Mouse (Mus musculus) midbrain, embryonic 15.5 days (tissue): ENCODE results near the gene Trcg1. TPM values are rescaled to one million over a fixed set of nuclear protein-coding genes. Genes with fewer than 3 reads are reported as not detected.

Source experiments
- ATAC-seq: fragments of 200-750 bp; cut with Nextera tagmentation; replicated peaks from 2 replicates; pipeline ENCODE4 v1.8.0; 2017; ENCODE audit warnings: moderate TSS enrichment
- H3K27ac ChIP-seq: fragments of 300-500 bp; sonication (generic); 2 replicates; pipeline ENCODE4 v1.5.1; 2015; ENCODE audit warnings: mild to moderate bottlenecking, inconsistent platforms
- H3K27me3 ChIP-seq: fragments of 300-500 bp; sonication (generic); replicated peaks from 2 replicates; pipeline ENCODE4 v1.6.1; 2015; ENCODE audit warnings: inconsistent platforms
- H3K36me3 ChIP-seq: fragments of 300-500 bp; sonication (generic); replicated peaks from 2 replicates; pipeline ENCODE4 v1.6.1; 2015; ENCODE audit warnings: inconsistent platforms
- H3K4me1 ChIP-seq: fragments of 300-500 bp; sonication (generic); 2 replicates; pipeline ENCODE4 v1.6.1; 2015; ENCODE audit warnings: inconsistent platforms
- H3K4me2 ChIP-seq: fragments of 300-500 bp; sonication (generic); 2 replicates; pipeline ENCODE4 v1.6.1; 2015; ENCODE audit warnings: inconsistent platforms, mild to moderate bottlenecking, moderate library complexity
- H3K4me3 ChIP-seq: fragments of 300-500 bp; sonication (generic); 2 replicates; pipeline ENCODE4 v1.5.1; 2015; ENCODE audit warnings: mild to moderate bottlenecking, inconsistent platforms
- H3K9ac ChIP-seq: fragments of 300-500 bp; sonication (generic); 2 replicates; pipeline ENCODE4 v1.6.1; 2015; ENCODE audit warnings: mild to moderate bottlenecking, inconsistent platforms
- H3K9me3 ChIP-seq: fragments of 300-500 bp; sonication (generic); 2 replicates; pipeline ENCODE4 v1.6.1; 2016; ENCODE audit warnings: inconsistent platforms
- WGBS: fragments of 180-500 bp; shearing (Covaris S2); methylation state at CpG from one replicate; pipeline ENCODE4 v1.1.7; 2015; ENCODE audit warnings: mixed read lengths; 5-methylcytosine and 5-hydroxymethylcytosine counted together
- polyA plus RNA-seq: library from polyadenylated mRNA; unstranded; fragments of >200 nt; fragmentation: Nextera tagmentation; extraction: Ambion mirVana; gene quantifications from 2 replicates; pipeline ENCODE4 v1.2.1, GENCODE M21; 2015

The Trcg1 gene
- polyA plus RNA-seq, 1 experiment from 2014 or later = not detected

- no peak for ATAC-seq
- H3K9ac ChIP-seq = no peak overlapping the region
- no peaks in the 10 kb centered on the region for H3K27me3 ChIP-seq
- H3K9me3 ChIP-seq = no peaks in the 10 kb centered on the region
- no peak overlapping the region for H3K4me3 ChIP-seq
- H3K4me1 ChIP-seq = no peaks in the 10 kb centered on the region
- no peak overlapping the region for H3K4me2 ChIP-seq
- WGBS = 88% methylated on average over 2 of the region's 2 CpGs
- H3K27ac ChIP-seq = no peak overlapping the region
- H3K36me3 ChIP-seq = no peaks in the 10 kb centered on the region
Observed at GRCm38 (mm10) chr9:57238220-57238619, 1.9 kb downstream of the Trcg1 start.

GRCm38 (mm10) chr9:57241111-57241510, 4.8 kb downstream of the Trcg1 start:
- no peak overlapping the region for H3K27ac ChIP-seq
- no peak overlapping the region for H3K4me3 ChIP-seq
- H3K4me1 ChIP-seq = peaks cover 7% of the 10 kb centered on the region; the same call in 1 of the 2 replicates
- no peak overlapping the region for H3K4me2 ChIP-seq
- WGBS = 84% methylated on average over 5 of the region's 5 CpGs
- no peaks in the 10 kb centered on the region for H3K9me3 ChIP-seq
- H3K36me3 ChIP-seq = no peaks in the 10 kb centered on the region
- no peak for ATAC-seq
- H3K9ac ChIP-seq = no peak overlapping the region
- H3K27me3 ChIP-seq = no peaks in the 10 kb centered on the region

GRCm38 (mm10) chr9:57242916-57243315, 6.6 kb downstream of the Trcg1 start:
- H3K4me3 ChIP-seq = no peak overlapping the region
- no peaks in the 10 kb centered on the region for H3K27me3 ChIP-seq
- peaks cover 7% of the 10 kb centered on the region; the same call in 1 of the 2 replicates for H3K4me1 ChIP-seq
- no peak overlapping the region for H3K9ac ChIP-seq
- ATAC-seq = no peak
- H3K9me3 ChIP-seq = no peaks in the 10 kb centered on the region
- WGBS = 26% methylated on average over 5 of the region's 5 CpGs
- no peaks in the 10 kb centered on the region for H3K36me3 ChIP-seq
- H3K27ac ChIP-seq = no peak overlapping the region
- no peak overlapping the region for H3K4me2 ChIP-seq

- H3K27me3 ChIP-seq = no peaks in the 10 kb centered on the region
- no peaks in the 10 kb centered on the region for H3K9me3 ChIP-seq
- no peak overlapping the region for H3K4me3 ChIP-seq
- no peak overlapping the region for H3K4me2 ChIP-seq
- WGBS = 32% methylated on average over 7 of the region's 7 CpGs
- no peaks in the 10 kb centered on the region for H3K36me3 ChIP-seq
- peaks cover 7% of the 10 kb centered on the region; the same call in 1 of the 2 replicates for H3K4me1 ChIP-seq
- no peak overlapping the region for H3K27ac ChIP-seq
- no peak overlapping the region for H3K9ac ChIP-seq
- ATAC-seq = no peak
Observed at GRCm38 (mm10) chr9:57244106-57244685, 7.8 kb downstream of the Trcg1 start.

GRCm38 (mm10) chr9:57246482-57246881, 10.1 kb downstream of the Trcg1 start:
- WGBS = 89% methylated on average over 5 of the region's 5 CpGs

GRCm38 (mm10) chr9:57247201-57247671, 10.9 kb downstream of the Trcg1 start:
- 71% methylated on average over 8 of the region's 8 CpGs for WGBS

More at GRCm38 (mm10) chr9:57246482-57246881, 10.1 kb downstream of the Trcg1 start:
- Histone ChIP-seq H3K4me2 (no peak overlapping the region), H3K4me3 (no peak overlapping the region), H3K27ac (no peak overlapping the region), H3K27me3 (no peaks in the 10 kb centered on the region), H3K4me1 (peaks cover 7% of the 10 kb centered on the region; the same call in 1 of the 2 replicates), H3K9ac (no peak overlapping the region), H3K36me3 (no peaks in the 10 kb centered on the region), H3K9me3 (no peaks in the 10 kb centered on the region)
- ATAC-seq = no peak

GRCm38 (mm10) chr9:57248030-57248942, 11.9 kb downstream of the Trcg1 start:
- no peaks in the 10 kb centered on the region for H3K36me3 ChIP-seq
- no peak overlapping the region for H3K4me3 ChIP-seq
- WGBS = 79% methylated on average over 7 of the region's 7 CpGs
- H3K27ac ChIP-seq = no peak overlapping the region
- no peaks in the 10 kb centered on the region for H3K9me3 ChIP-seq
- no peaks in the 10 kb centered on the region for H3K27me3 ChIP-seq
- peaks cover 7% of the 10 kb centered on the region; the same call in 1 of the 2 replicates for H3K4me1 ChIP-seq
- no peak for ATAC-seq
- no peak overlapping the region for H3K4me2 ChIP-seq
- no peak overlapping the region for H3K9ac ChIP-seq

More at GRCm38 (mm10) chr9:57247201-57247671, 10.9 kb downstream of the Trcg1 start:
- Histone ChIP-seq H3K4me1 (peaks cover 7% of the 10 kb centered on the region; the same call in 1 of the 2 replicates), H3K9me3 (no peaks in the 10 kb centered on the region), H3K27ac (no peak overlapping the region), H3K27me3 (no peaks in the 10 kb centered on the region), H3K4me2 (no peak overlapping the region), H3K9ac (no peak overlapping the region), H3K4me3 (no peak overlapping the region), H3K36me3 (no peaks in the 10 kb centered on the region)
- ATAC-seq = no peak

- Histone ChIP-seq H3K4me3 (no peak overlapping the region), H3K27me3 (no peaks in the 10 kb centered on the region), H3K36me3 (no peaks in the 10 kb centered on the region), H3K9ac (no peak overlapping the region), H3K9me3 (no peaks in the 10 kb centered on the region), H3K4me1 (no peaks in the 10 kb centered on the region), H3K27ac (no peak overlapping the region), H3K4me2 (no peak overlapping the region)
- ATAC-seq = no peak
- 93% methylated on average over 4 of the region's 4 CpGs for WGBS
Observed at GRCm38 (mm10) chr9:57250026-57250425, 13.7 kb downstream of the Trcg1 start.

- no peak overlapping the region for H3K4me2 ChIP-seq
- ATAC-seq = no peak
- H3K9me3 ChIP-seq = no peaks in the 10 kb centered on the region
- no peak overlapping the region for H3K9ac ChIP-seq
- H3K27ac ChIP-seq = no peak overlapping the region
- 92% methylated on average over 2 of the region's 2 CpGs for WGBS
- H3K36me3 ChIP-seq = no peaks in the 10 kb centered on the region
- H3K27me3 ChIP-seq = no peaks in the 10 kb centered on the region
- no peak overlapping the region for H3K4me3 ChIP-seq
- no peaks in the 10 kb centered on the region for H3K4me1 ChIP-seq
Observed at GRCm38 (mm10) chr9:57251139-57251538, 14.8 kb downstream of the Trcg1 start.

- no peak overlapping the region for H3K27ac ChIP-seq
- WGBS = 85% methylated on average over 7 of the region's 7 CpGs
- H3K9ac ChIP-seq = no peak overlapping the region
- H3K4me3 ChIP-seq = no peak overlapping the region
- H3K27me3 ChIP-seq = no peaks in the 10 kb centered on the region
- no peaks in the 10 kb centered on the region for H3K4me1 ChIP-seq
- no peaks in the 10 kb centered on the region for H3K36me3 ChIP-seq
- no peak overlapping the region for H3K4me2 ChIP-seq
- no peak for ATAC-seq
- H3K9me3 ChIP-seq = no peaks in the 10 kb centered on the region
Observed at GRCm38 (mm10) chr9:57254061-57254460, 17.7 kb downstream of the Trcg1 start.

GRCm38 (mm10) chr9:57254823-57255495, 18.6 kb downstream of the Trcg1 start:
- no peak overlapping the region for H3K27ac ChIP-seq
- H3K4me1 ChIP-seq = no peaks in the 10 kb centered on the region
- ATAC-seq = no peak
- no peaks in the 10 kb centered on the region for H3K27me3 ChIP-seq
- H3K9me3 ChIP-seq = no peaks in the 10 kb centered on the region
- H3K4me3 ChIP-seq = no peak overlapping the region
- no peaks in the 10 kb centered on the region for H3K36me3 ChIP-seq
- 90% methylated on average over 9 of the region's 9 CpGs for WGBS
- no peak overlapping the region for H3K9ac ChIP-seq
- H3K4me2 ChIP-seq = no peak overlapping the region

GRCm38 (mm10) chr9:57256309-57256708, 20.0 kb downstream of the Trcg1 start:
- H3K9ac ChIP-seq = no peak overlapping the region
- no peaks in the 10 kb centered on the region for H3K36me3 ChIP-seq
- no peak for ATAC-seq
- H3K4me2 ChIP-seq = no peak overlapping the region
- peaks cover 6% of the 10 kb centered on the region for H3K4me1 ChIP-seq
- peaks cover 8% of the 10 kb centered on the region for H3K27me3 ChIP-seq
- 98% methylated on average over 20 of the region's 20 CpGs for WGBS
- H3K9me3 ChIP-seq = no peaks in the 10 kb centered on the region
- no peak overlapping the region for H3K4me3 ChIP-seq
- H3K27ac ChIP-seq = no peak overlapping the region
